Comparison of ENCODE assay signal across 14 mouse cellular contexts in the genomic region with DNA sequence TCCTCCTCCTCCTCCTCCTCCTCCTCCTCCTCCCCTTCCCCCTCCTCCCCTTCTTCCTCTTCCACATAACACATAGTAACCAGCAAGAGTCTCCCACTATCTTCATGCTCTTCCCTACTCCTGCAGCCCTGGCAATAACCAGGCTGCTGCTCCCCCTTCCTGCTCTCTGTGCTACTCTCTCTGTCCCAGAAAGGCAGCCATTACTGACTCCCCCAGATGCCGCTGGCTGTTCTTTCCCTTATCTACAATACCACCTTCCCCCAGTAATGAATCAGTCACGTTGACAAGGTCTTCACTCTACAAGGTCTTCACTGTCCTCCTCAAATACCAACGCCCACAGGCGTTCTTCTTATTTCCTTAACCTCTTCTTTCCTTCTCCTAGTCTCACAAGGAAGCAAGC. TPM values are rescaled to one million over a fixed set of nuclear protein-coding genes. Genes with fewer than 3 reads are reported as not detected.
A peak's percentile ranks its signal among the peaks of the same experiment; 100 is the strongest.
DNase-seq lines count a peak whose midpoint lies in the region; ATAC-seq and TF ChIP-seq lines count a peak whose summit lies in the region.
"Had no signal": no experiment of that assay in that cellular context is flagged by ENCODE, and none has a peak within 500 bp of the region (broad histone marks: within the 10 kb centered on the region; RNA-seq: fewer than 3 reads in every experiment).

No protein-coding gene starts in this region.

- intact Hi-C loops in left cerebral cortex, postnatal 36 days (cut with DNase I) = loop anchor here (5.0 kb wide), 1 partner anchor 179 kb away; a partner anchor contains a TSS

- no peak for TF ChIP-seq EP300 in liver, embryonic 14.5 days (IDR thresholded peaks at IDR 0.05; ENCODE audit: low read depth)

- no peak overlapping the region for H3K4me3 ChIP-seq in intestine, embryonic 15.5 days (replicated peaks)
- no peak overlapping the region for H3K4me3 ChIP-seq in intestine, embryonic 16.5 days (ENCODE audit: low read length)
- H3K4me3 ChIP-seq in G1E (ENCODE audit: low read depth, low read length) = no peak overlapping the region; the same call in 1 of the 2 replicates
- no peak overlapping the region for H3K4me3 ChIP-seq in liver, embryonic 14.5 days (ENCODE audit: insufficient read depth in 1 of 2, low read depth in 2 of 2, low read length in 2 of 2)
- H3K4me3 ChIP-seq: forebrain, embryonic 13.5 days; midbrain, embryonic 15.5 days had no signal

- H3K36me3 ChIP-seq in intestine, embryonic 15.5 days = no peaks in the 10 kb centered on the region
- no peaks in the 10 kb centered on the region for H3K36me3 ChIP-seq in intestine, embryonic 16.5 days (ENCODE audit: control insufficient read depth, insufficient read depth, low read length)
- H3K36me3 ChIP-seq in G1E (replicated peaks) = no peaks in the 10 kb centered on the region
- no peaks in the 10 kb centered on the region for H3K36me3 ChIP-seq in liver, embryonic 14.5 days (replicated peaks; ENCODE audit: control insufficient read depth, insufficient read depth, low read depth)
- H3K36me3 ChIP-seq: midbrain, embryonic 15.5 days had no signal

- 31% methylated on average over 4 of the region's 4 CpGs for WGBS in intestine, embryonic 15.5 days
- 27% methylated on average over 4 of the region's 4 CpGs for WGBS in intestine, embryonic 16.5 days
- 2% methylated on average over 4 of the region's 4 CpGs for WGBS in liver, embryonic 14.5 days (ENCODE audit: insufficient replicate concordance)

- H3K9me3 ChIP-seq in intestine, embryonic 15.5 days = no peaks in the 10 kb centered on the region
- H3K9me3 ChIP-seq in intestine, embryonic 16.5 days (ENCODE audit: control insufficient read depth, low read length) = no peaks in the 10 kb centered on the region
- 0 out of 2 replicates have a peak, but pooled peaks cover 2% of the 10 kb centered on the region for H3K9me3 ChIP-seq in G1E (replicated peaks)
- no peaks in the 10 kb centered on the region for H3K9me3 ChIP-seq in liver, embryonic 14.5 days (ENCODE audit: control insufficient read depth, low read length)
- H3K9me3 ChIP-seq: forebrain, embryonic 13.5 days; midbrain, embryonic 15.5 days had no signal

- no peak overlapping the region for H3K9ac ChIP-seq in intestine, embryonic 15.5 days
- H3K9ac ChIP-seq in intestine, embryonic 16.5 days (ENCODE audit: low read depth, low read length) = no peak overlapping the region
- H3K9ac ChIP-seq in liver, embryonic 14.5 days (replicated peaks) = no peak overlapping the region
- H3K9ac ChIP-seq: forebrain, embryonic 13.5 days; midbrain, embryonic 15.5 days had no signal

- 0 out of 2 replicates have a peak, but pooled peaks have one; percentile 34 for ATAC-seq in intestine, embryonic 15.5 days
- no peak; the same call in 1 of the 2 replicates for ATAC-seq in intestine, embryonic 16.5 days
- peak; percentile 85 for ATAC-seq in G1E (ENCODE audit: extremely low read depth, insufficient number of reproducible peaks, low FRiP score, poor library complexity, severe bottlenecking)
- peak; percentile 28; the same call in 1 of the 2 replicates for ATAC-seq in liver, embryonic 14.5 days (ENCODE audit: insufficient read depth)
- ATAC-seq: forebrain, embryonic 13.5 days; intestine, postnatal 0 days; midbrain, embryonic 15.5 days had no signal

- H3K4me2 ChIP-seq in intestine, embryonic 15.5 days (replicated peaks) = no peak overlapping the region
- H3K4me2 ChIP-seq in intestine, embryonic 16.5 days (ENCODE audit: low read depth, low read length) = no peak overlapping the region
- H3K4me2 ChIP-seq in liver, embryonic 14.5 days (ENCODE audit: low read depth) = no peak overlapping the region
- H3K4me2 ChIP-seq: forebrain, embryonic 13.5 days; midbrain, embryonic 15.5 days had no signal

- DNase-seq in G1E (ENCODE audit: low spot score) = peak; percentile 61
- DNase-seq in c-Kit-positive CD71-positive TER-119-negative erythroid progenitor cells, embryonic 14.5 days (ENCODE audit: low read depth) = peak; percentile 19
- no peak for DNase-seq in liver, embryonic 14.5 days (ENCODE audit: low read depth in 3 of 3, low spot score in 3 of 3)
- no peak for DNase-seq in right cerebral cortex, adult 18-20 months
- no peak for DNase-seq in left cerebral cortex, postnatal 36 days (ENCODE audit: low spot score in 2 of 2)
- DNase-seq: heart, postnatal 4 days; layer of hippocampus, adult 9-11 months; thymus, postnatal 14 days had no signal

- no peak overlapping the region for H3K27ac ChIP-seq in intestine, embryonic 15.5 days
- no peak overlapping the region for H3K27ac ChIP-seq in intestine, embryonic 16.5 days (ENCODE audit: low read length)
- H3K27ac ChIP-seq in liver, embryonic 14.5 days = no peak overlapping the region
- H3K27ac ChIP-seq: forebrain, embryonic 13.5 days; midbrain, embryonic 15.5 days had no signal

- TF ChIP-seq CTCF in G1E (IDR thresholded peaks at IDR 0.05; ENCODE audit: low read depth, low read length) = no peak
- no peak for TF ChIP-seq CTCF in liver, embryonic 14.5 days (IDR thresholded peaks at IDR 0.05; ENCODE audit: low read depth)

- H3K27me3 ChIP-seq in intestine, embryonic 15.5 days (replicated peaks) = no peaks in the 10 kb centered on the region
- no peaks in the 10 kb centered on the region for H3K27me3 ChIP-seq in intestine, embryonic 16.5 days (replicated peaks; ENCODE audit: control insufficient read depth, insufficient read depth, low read length)
- H3K27me3 ChIP-seq in G1E (ENCODE audit: insufficient read depth, low read length) = no peaks in the 10 kb centered on the region
- H3K27me3 ChIP-seq in liver, embryonic 14.5 days (ENCODE audit: control insufficient read depth, insufficient read depth, low read length) = no peaks in the 10 kb centered on the region
- H3K27me3 ChIP-seq: forebrain, embryonic 13.5 days; midbrain, embryonic 15.5 days had no signal

- no peaks in the 10 kb centered on the region for H3K4me1 ChIP-seq in intestine, embryonic 15.5 days (replicated peaks)
- no peaks in the 10 kb centered on the region for H3K4me1 ChIP-seq in intestine, embryonic 16.5 days (ENCODE audit: control insufficient read depth, insufficient read depth, low read length)
- peaks cover 47% of the 10 kb centered on the region for H3K4me1 ChIP-seq in G1E (ENCODE audit: insufficient read depth, low read depth, low read length)
- H3K4me1 ChIP-seq in liver, embryonic 14.5 days (replicated peaks; ENCODE audit: control insufficient read depth in 2 of 2, insufficient read depth in 2 of 2, low read length in 1 of 2) = peaks cover 0 to 9% of the 10 kb centered on the region in 2 experiments; a peak in 3 of 4 replicates
- H3K4me1 ChIP-seq: forebrain, embryonic 13.5 days; midbrain, embryonic 15.5 days had no signal

RNA-seq across cellular contexts. Expression of a gene that starts 27.5 kb away (rescaled TPM):
- polyA plus RNA-seq in intestine, embryonic 15.5 days (2015; fragmentation: Nextera tagmentation; extraction: Ambion mirVana) = not detected in 2 replicates
- not detected in 2 replicates for polyA plus RNA-seq in intestine, embryonic 16.5 days (2015; fragmentation: Nextera tagmentation; extraction: Ambion mirVana)
- total RNA-seq in G1E (2014; fragmentation: Nextera tagmentation) (not detected in 2 replicates), G1E (2017) (0.05 TPM in 1 of 2 replicates, not detected in the other)
- polyA plus RNA-seq in G1E (2012) = not detected in 2 replicates
- not detected in 2 replicates for polyA plus RNA-seq in liver, embryonic 14.5 days (2012; rRNA removed)
- not detected in 2 replicates for polyA plus RNA-seq in liver, embryonic 14.5 days (2014; fragmentation: Nextera tagmentation; extraction: Ambion mirVana)
- total RNA-seq in left cerebral cortex, postnatal 36 days (2021) = under 1 TPM; 0.35 to 0.36 TPM
- total RNA-seq: heart, postnatal 4 days; liver, adult 2 months had no signal
- polyA plus RNA-seq: forebrain, embryonic 13.5 days; intestine, postnatal 0 days; liver, adult 2 months; midbrain, embryonic 15.5 days had no signal

Comparison
In these comparisons a context has a peak if more than half of its experiments do, and no peak if none do; other contexts are left out.
1. DNase-seq: peak in G1E (single experiment) and c-Kit-positive CD71-positive TER-119-negative erythroid progenitor cells, embryonic 14.5 days (single experiment); none in liver, embryonic 14.5 days (0 of 3), right cerebral cortex, adult 18-20 months (single experiment) and left cerebral cortex, postnatal 36 days (0 of 2).